Mouse (Mus musculus): ENCODE data around the gene Wasf2. TPM values are rescaled to one million over a fixed set of nuclear protein-coding genes. Genes with fewer than 3 reads are reported as not detected.
A peak's percentile ranks its signal among the peaks of the same experiment; 100 is the strongest.

The Wasf2 gene
- polyA plus RNA-seq, 1 experiment from 2014 or later = 50.0 TPM

- peak; percentile 82 for ATAC-seq (ENCODE audit: low FRiP score, low read depth)
Observed at GRCm38 (mm10) chr4:133212562-133213267, 82.4 kb downstream of the Wasf2 start.

GRCm38 (mm10) chr4:133213268-133213590 is 82.9 kb downstream of the Wasf2 start:
- peaks cover 64% of the 10 kb centered on the region for H3K27me3 ChIP-seq
- H3K4me3 ChIP-seq = peak overlapping the region; percentile 70; the same call in 1 of the 2 replicates
- 2% methylated on average over 9 of the region's 9 CpGs for WGBS
- no peak overlapping the region for H3K27ac ChIP-seq (replicated peaks)
- H3K36me3 ChIP-seq = no peaks in the 10 kb centered on the region
- peak overlapping the region; percentile 95 for H3K4me2 ChIP-seq (replicated peaks)
- no peak for ATAC-seq (ENCODE audit: low FRiP score, low read depth)
- no peaks in the 10 kb centered on the region for H3K9me3 ChIP-seq
- H3K4me1 ChIP-seq = peaks cover 26% of the 10 kb centered on the region
- H3K9ac ChIP-seq (replicated peaks) = no peak overlapping the region; the same call in 1 of the 2 replicates

More at GRCm38 (mm10) chr4:133212562-133213267, 82.4 kb downstream of the Wasf2 start:
- Histone ChIP-seq H3K9me3 (no peaks in the 10 kb centered on the region), H3K36me3 (no peaks in the 10 kb centered on the region), H3K9ac (replicated peaks) (peak overlapping the region; percentile 62), H3K27ac (replicated peaks) (no peak overlapping the region), H3K4me2 (replicated peaks) (peak overlapping the region; percentile 95), H3K4me1 (peaks cover 23% of the 10 kb centered on the region), H3K4me3 (peak overlapping the region; percentile 70), H3K27me3 (peaks cover 59% of the 10 kb centered on the region)
- 1% methylated on average over 44 of the region's 44 CpGs for WGBS

GRCm38 (mm10) chr4:133213661-133214060 is 83.4 kb downstream of the Wasf2 start:
- WGBS = 9% methylated on average over 10 of the region's 10 CpGs
- Histone ChIP-seq H3K9ac (replicated peaks) (no peak overlapping the region; the same call in 1 of the 2 replicates), H3K9me3 (no peaks in the 10 kb centered on the region), H3K27ac (replicated peaks) (no peak overlapping the region), H3K4me1 (peaks cover 26% of the 10 kb centered on the region), H3K4me3 (peak overlapping the region; percentile 70; the same call in 1 of the 2 replicates), H3K27me3 (peaks cover 69% of the 10 kb centered on the region), H3K36me3 (no peaks in the 10 kb centered on the region), H3K4me2 (replicated peaks) (peak overlapping the region; percentile 95)
- ATAC-seq (ENCODE audit: low FRiP score, low read depth) = no peak

- Histone ChIP-seq H3K4me1 (peaks cover 22% of the 10 kb centered on the region), H3K4me3 (no peak overlapping the region), H3K27ac (replicated peaks) (no peak overlapping the region), H3K9ac (replicated peaks) (no peak overlapping the region), H3K9me3 (no peaks in the 10 kb centered on the region), H3K27me3 (peaks cover 78% of the 10 kb centered on the region), H3K4me2 (replicated peaks) (no peak overlapping the region), H3K36me3 (no peaks in the 10 kb centered on the region)
- WGBS = under 1% methylated on average over 5 of the region's 5 CpGs
- no peak for ATAC-seq (ENCODE audit: low FRiP score, low read depth)
Observed at GRCm38 (mm10) chr4:133217641-133218040, 87.3 kb downstream of the Wasf2 start.

- no peak overlapping the region for H3K4me2 ChIP-seq (replicated peaks)
- no peaks in the 10 kb centered on the region for H3K9me3 ChIP-seq
- 97% methylated on average over 3 of the region's 3 CpGs for WGBS
- peaks cover 15% of the 10 kb centered on the region for H3K4me1 ChIP-seq
- no peaks in the 10 kb centered on the region for H3K36me3 ChIP-seq
- peaks cover 72% of the 10 kb centered on the region for H3K27me3 ChIP-seq
- no peak overlapping the region for H3K9ac ChIP-seq (replicated peaks)
- no peak overlapping the region for H3K4me3 ChIP-seq
- H3K27ac ChIP-seq (replicated peaks) = no peak overlapping the region
- no peak for ATAC-seq (ENCODE audit: low FRiP score, low read depth)
Observed at GRCm38 (mm10) chr4:133218745-133219144, 88.4 kb downstream of the Wasf2 start.

- Histone ChIP-seq H3K27me3 (peaks cover 56% of the 10 kb centered on the region), H3K4me3 (peak overlapping the region; percentile 31), H3K9ac (replicated peaks) (no peak overlapping the region; the same call in 1 of the 2 replicates), H3K27ac (replicated peaks) (no peak overlapping the region), H3K36me3 (no peaks in the 10 kb centered on the region), H3K9me3 (no peaks in the 10 kb centered on the region), H3K4me2 (replicated peaks) (peak overlapping the region; percentile 48), H3K4me1 (peaks cover 13% of the 10 kb centered on the region)
- ATAC-seq (ENCODE audit: low FRiP score, low read depth) = no peak
- WGBS = 2% methylated on average over 25 of the region's 25 CpGs
Observed at GRCm38 (mm10) chr4:133220656-133221055, 90.4 kb downstream of the Wasf2 start.

- Histone ChIP-seq H3K27ac (replicated peaks) (no peak overlapping the region), H3K4me2 (replicated peaks) (no peak overlapping the region), H3K4me1 (peaks cover 13% of the 10 kb centered on the region), H3K9me3 (no peaks in the 10 kb centered on the region), H3K27me3 (peaks cover 50% of the 10 kb centered on the region), H3K4me3 (no peak overlapping the region), H3K36me3 (no peaks in the 10 kb centered on the region), H3K9ac (replicated peaks) (no peak overlapping the region)
- 79% methylated on average over 8 of the region's 8 CpGs for WGBS
- no peak for ATAC-seq (ENCODE audit: low FRiP score, low read depth)
Observed at GRCm38 (mm10) chr4:133221701-133222100, 91.4 kb downstream of the Wasf2 start.

- 40% methylated on average over 5 of the region's 5 CpGs for WGBS
- H3K9ac ChIP-seq (replicated peaks) = no peak overlapping the region
- peaks cover 39% of the 10 kb centered on the region for H3K27me3 ChIP-seq
- no peaks in the 10 kb centered on the region for H3K9me3 ChIP-seq
- no peak overlapping the region for H3K4me2 ChIP-seq (replicated peaks)
- no peak overlapping the region for H3K4me3 ChIP-seq
- peaks cover 11% of the 10 kb centered on the region for H3K4me1 ChIP-seq
- H3K27ac ChIP-seq (replicated peaks) = no peak overlapping the region
- H3K36me3 ChIP-seq = no peaks in the 10 kb centered on the region
- no peak for ATAC-seq (ENCODE audit: low FRiP score, low read depth)
Observed at GRCm38 (mm10) chr4:133223875-133224274, 93.6 kb downstream of the Wasf2 start.

GRCm38 (mm10) chr4:133226073-133226472 is 95.8 kb downstream of the Wasf2 start:
- peaks cover 21% of the 10 kb centered on the region for H3K27me3 ChIP-seq
- no peak overlapping the region for H3K27ac ChIP-seq (replicated peaks)
- no peak overlapping the region for H3K4me3 ChIP-seq
- peaks cover 5% of the 10 kb centered on the region; the same call in 1 of the 2 replicates for H3K4me1 ChIP-seq
- no peaks in the 10 kb centered on the region for H3K36me3 ChIP-seq
- no peaks in the 10 kb centered on the region for H3K9me3 ChIP-seq
- no peak for ATAC-seq (ENCODE audit: low FRiP score, low read depth)
- WGBS = 78% methylated on average over 10 of the region's 10 CpGs
- no peak overlapping the region for H3K9ac ChIP-seq (replicated peaks)
- no peak overlapping the region for H3K4me2 ChIP-seq (replicated peaks)

- Histone ChIP-seq H3K9ac (replicated peaks) (no peak overlapping the region), H3K9me3 (no peaks in the 10 kb centered on the region), H3K36me3 (no peaks in the 10 kb centered on the region), H3K4me3 (no peak overlapping the region), H3K4me2 (replicated peaks) (no peak overlapping the region), H3K27me3 (peaks cover 5% of the 10 kb centered on the region; the same call in 1 of the 2 replicates), H3K4me1 (0 out of 2 replicates have a peak, but pooled peaks cover 3% of the 10 kb centered on the region), H3K27ac (replicated peaks) (no peak overlapping the region)
- 67% methylated on average over 8 of the region's 8 CpGs for WGBS
- no peak for ATAC-seq (ENCODE audit: low FRiP score, low read depth)
Observed at GRCm38 (mm10) chr4:133227636-133228035, 97.3 kb downstream of the Wasf2 start.

GRCm38 (mm10) chr4:133229582-133229981 is 99.3 kb downstream of the Wasf2 start:
- Histone ChIP-seq H3K27ac (replicated peaks) (no peak overlapping the region), H3K9ac (replicated peaks) (no peak overlapping the region), H3K4me1 (no peaks in the 10 kb centered on the region), H3K36me3 (no peaks in the 10 kb centered on the region), H3K9me3 (no peaks in the 10 kb centered on the region), H3K4me3 (no peak overlapping the region), H3K4me2 (replicated peaks) (no peak overlapping the region), H3K27me3 (peaks cover 6% of the 10 kb centered on the region; the same call in 1 of the 2 replicates)
- WGBS = 68% methylated on average over 8 of the region's 8 CpGs
- no peak for ATAC-seq (ENCODE audit: low FRiP score, low read depth)

GRCm38 (mm10) chr4:133233285-133233976 is 103.1 kb downstream of the Wasf2 start:
- Histone ChIP-seq H3K4me1 (no peaks in the 10 kb centered on the region), H3K4me2 (replicated peaks) (no peak overlapping the region), H3K4me3 (no peak overlapping the region), H3K27me3 (peaks cover 13% of the 10 kb centered on the region), H3K9ac (replicated peaks) (no peak overlapping the region), H3K9me3 (no peaks in the 10 kb centered on the region), H3K36me3 (no peaks in the 10 kb centered on the region), H3K27ac (replicated peaks) (no peak overlapping the region)
- no peak for ATAC-seq (ENCODE audit: low FRiP score, low read depth)
- WGBS = 40% methylated on average over 10 of the region's 10 CpGs
